Mouse (Mus musculus): Measurements from ENCODE around the gene Srpk2.
"Not testable (repeated sequence)": the region's sequence is repeated elsewhere in the genome, so short reads cannot be mapped to it uniquely, and the experiment has no call there.

Srpk2 gene

DNA sequence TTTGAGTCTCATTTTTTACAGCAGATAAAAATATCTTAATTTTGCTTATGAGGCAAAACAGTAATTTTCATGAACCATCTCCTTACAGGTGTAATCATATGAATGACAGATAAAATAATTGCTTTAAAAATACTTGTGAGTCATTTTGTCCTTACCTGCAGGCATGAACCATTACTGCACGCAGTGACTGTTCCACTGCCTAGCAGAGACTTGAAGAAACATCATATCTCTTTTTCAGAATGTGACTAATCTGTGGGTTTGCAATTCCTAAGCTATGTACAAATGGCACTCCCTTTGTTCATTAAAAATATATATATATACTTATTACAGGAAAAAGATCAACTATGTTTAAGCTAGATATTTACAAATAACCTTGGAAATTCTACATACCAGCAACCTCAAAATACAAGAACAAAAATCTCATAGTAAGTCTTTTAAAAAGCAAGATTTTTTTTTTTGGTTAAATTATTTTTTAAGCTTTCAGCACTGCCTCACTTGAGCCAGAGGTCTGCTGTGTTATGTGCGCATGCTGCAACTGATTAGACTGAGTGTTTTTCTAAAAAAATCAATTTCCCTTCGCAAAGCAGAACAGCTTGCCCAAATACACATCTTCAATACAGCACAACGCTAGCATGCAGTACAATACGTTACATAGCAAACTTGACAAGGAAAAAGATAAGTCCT lies 68.7 kb downstream of the Srpk2 start:
- DNase-seq (ENCODE audit: low spot score in 2 of 2), result no peak

DNA sequence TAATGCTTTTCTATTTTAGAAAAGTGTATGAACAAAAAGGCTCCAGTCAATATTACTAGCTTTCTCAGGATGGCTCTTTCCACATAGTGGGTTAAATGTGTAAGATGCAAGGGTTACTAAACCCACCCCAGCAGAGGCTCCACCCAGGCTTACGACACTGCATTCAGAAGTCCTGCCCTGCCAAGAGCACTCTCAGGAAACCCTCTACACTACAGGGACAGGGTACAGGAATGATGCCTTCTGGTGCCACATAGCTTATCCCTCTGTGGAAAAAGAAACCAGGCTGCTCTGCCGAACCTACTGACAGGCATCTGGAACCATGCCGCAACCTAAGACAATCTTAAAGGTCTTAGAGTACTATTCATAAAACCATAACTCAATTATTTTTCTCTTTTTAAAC lies 71.6 kb downstream of the Srpk2 start:
- DNase-seq (ENCODE audit: low spot score in 2 of 2), result no peak

- DNase-seq (ENCODE audit: low spot score in 2 of 2), result no peak
Observed at GRCm38 (mm10) chr5:23604036-23604705, 80.2 kb downstream of the Srpk2 start.

DNA sequence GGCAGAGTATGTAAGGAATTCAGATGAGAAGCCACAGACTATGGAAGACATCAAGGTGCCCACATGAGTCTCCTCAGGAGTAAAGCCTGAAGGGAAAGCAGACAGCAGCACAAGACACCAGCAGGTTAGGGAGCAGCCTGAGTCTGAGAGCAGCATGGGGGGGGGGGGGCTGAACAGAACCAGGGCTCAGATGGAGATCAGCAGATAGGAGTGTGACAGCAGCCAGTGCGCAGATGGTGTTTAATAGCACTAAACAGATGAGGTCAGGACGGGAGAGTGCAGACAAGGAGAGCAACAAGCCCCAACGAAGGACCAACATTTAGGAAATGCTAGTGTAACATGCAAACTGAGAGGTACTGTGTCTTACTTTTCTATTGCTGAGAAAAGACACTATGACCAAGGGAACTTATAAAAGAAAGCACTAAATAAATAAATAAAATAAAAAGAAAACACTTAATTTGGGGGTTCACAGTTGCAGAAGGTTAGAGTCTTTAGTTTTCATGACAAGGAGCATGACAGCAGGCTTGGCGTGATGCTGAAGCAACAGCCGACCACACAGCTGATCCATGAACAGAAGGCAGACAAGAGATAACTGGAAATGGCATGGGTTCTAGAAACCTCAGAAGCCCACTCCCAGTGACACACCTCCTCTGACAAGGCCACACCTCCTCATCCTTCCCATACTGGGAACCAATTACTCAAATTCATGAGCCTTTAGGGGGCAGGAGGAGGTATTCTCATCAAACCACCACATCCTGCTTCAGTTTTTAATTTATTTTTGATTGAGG lies 84.5 kb downstream of the Srpk2 start:
- DNase-seq (ENCODE audit: low spot score in 2 of 2), result no peak

- no peak for DNase-seq (ENCODE audit: low spot score in 2 of 2)
Observed at GRCm38 (mm10) chr5:23599171-23599570, 85.2 kb downstream of the Srpk2 start.

GRCm38 (mm10) chr5:23598491-23598890 lies 85.9 kb downstream of the Srpk2 start:
- DNase-seq (ENCODE audit: low spot score in 2 of 2), result peak in 1 of 2 experiments; percentile 28

DNA sequence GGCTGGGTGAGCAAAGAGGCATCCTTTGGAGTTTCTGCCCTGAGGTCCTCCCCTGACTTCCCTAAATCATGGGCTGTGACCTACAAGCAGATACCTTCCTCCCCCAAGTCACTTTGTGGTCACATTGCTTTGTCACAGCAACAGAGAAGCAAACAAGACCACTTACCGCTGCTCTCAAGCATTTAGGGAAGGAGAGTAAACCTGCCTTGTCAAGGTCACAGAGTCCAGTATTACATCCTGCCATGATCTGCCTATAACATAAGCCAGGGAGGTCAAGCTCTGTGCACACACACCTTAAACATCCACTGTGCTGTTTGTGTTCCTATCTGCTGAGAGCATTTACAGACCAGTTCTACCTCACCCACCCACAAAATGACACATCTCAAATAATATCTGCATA lies 86.4 kb downstream of the Srpk2 start:
- DNase-seq (ENCODE audit: low spot score in 2 of 2), result no peak

DNA sequence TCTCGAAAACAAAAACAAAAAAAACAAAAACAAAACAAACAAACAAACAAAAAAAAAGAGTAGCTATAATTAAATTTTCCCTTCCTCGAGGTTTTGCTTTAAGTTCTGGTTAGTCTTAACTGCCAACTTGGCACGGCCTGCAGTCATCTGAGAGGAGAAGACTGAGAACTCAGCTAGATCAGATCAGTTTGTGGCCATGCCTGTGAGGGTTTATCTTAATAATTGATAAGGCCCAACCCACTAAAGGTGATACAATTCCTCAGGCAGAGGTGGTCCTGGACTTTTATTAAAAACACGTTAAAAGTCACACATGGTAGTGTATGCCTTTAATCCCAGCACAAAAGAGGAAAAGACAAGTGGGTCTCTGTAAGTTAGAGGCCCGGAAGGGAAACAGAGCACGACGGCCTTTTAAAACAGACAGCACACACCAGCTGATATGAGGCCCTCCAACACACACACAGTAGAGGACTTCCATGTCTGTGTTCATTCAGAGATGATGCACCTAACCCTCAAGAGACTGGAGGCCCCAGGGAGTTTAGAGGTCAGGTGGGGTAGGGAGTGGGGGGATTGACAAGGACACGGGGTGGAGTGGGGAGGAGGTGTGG lies 87.1 kb downstream of the Srpk2 start:
- no peak for DNase-seq (ENCODE audit: low spot score in 2 of 2)

- DNase-seq (ENCODE audit: low spot score in 2 of 2), result no peak
Observed at GRCm38 (mm10) chr5:23596326-23596965, 88.0 kb downstream of the Srpk2 start.

- not testable (repeated sequence) for DNase-seq (ENCODE audit: low spot score in 2 of 2)
Observed at GRCm38 (mm10) chr5:23590298-23590697, 94.1 kb downstream of the Srpk2 start.

GRCm38 (mm10) chr5:23587614-23588013 lies 96.8 kb downstream of the Srpk2 start:
- no peak for DNase-seq (ENCODE audit: low spot score in 2 of 2)

- no peak for DNase-seq (ENCODE audit: low spot score in 2 of 2)
Observed at GRCm38 (mm10) chr5:23586531-23587453, 97.6 kb downstream of the Srpk2 start.

- DNase-seq (ENCODE audit: low spot score in 2 of 2), result no peak
Observed at GRCm38 (mm10) chr5:23581484-23582060, 102.8 kb downstream of the Srpk2 start.

DNA sequence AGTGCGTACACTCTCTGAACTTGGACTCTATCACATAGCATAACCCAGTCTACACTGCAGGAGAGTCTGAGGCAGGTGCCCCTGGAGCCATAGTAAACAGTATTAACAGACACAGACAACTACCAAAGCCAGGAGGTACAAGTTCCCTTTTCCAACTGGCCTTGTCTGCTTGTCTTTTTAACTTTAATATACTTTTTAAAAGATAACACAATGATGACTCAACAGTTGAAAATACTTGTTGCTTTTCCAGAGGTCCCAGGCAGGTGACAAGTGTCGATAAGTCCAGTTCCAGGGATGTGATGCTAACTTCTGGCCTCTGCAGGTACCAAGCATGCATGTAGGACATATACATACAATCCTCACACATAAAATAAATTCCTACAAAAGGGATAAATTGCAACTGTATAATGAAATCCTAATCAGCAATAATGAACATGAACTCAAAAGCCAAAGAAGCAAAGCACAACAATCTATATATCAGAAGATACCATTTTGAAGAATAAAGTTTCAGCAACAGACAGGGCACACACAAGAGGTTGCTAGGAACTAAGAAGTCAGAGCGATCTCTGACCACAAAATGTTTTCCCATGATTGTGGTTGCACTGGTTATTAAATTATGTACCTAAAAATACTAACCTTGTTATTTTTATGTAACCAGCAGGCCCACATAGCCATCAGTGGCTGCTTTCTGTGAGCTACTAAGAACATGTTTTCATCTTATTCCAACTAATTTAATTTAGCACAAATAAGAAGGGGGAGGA lies 105.1 kb downstream of the Srpk2 start:
- no peak for DNase-seq (ENCODE audit: low spot score in 2 of 2)

DNA sequence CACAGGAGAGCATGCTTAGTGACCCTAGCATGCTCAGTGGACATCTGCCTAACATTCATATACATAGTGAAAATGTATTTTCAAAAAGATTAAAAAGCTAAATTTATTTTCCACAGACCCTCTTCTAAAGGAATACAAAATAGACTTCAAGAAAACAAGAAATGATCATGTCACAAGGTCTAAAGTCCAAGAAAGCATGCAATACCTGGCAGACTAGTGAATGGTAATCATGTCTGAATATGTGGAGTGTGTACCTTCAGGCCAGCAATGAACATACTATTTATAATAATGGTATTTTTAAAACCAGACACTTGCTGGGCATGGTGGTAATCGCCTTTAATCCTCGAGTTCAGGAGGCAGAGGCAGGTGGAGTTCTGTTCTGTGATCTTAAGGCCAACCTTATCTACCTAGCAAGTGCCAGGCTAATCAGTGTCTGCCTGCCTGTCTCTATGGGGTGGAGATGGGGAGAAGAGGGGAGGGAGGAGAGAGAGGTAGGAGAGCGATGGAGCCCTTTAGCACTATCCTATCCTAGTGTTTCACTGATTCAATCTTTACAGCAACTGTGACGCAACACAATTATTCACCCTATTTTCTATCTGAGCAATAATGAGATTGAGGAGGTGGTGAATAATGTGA lies 106.0 kb downstream of the Srpk2 start:
- DNase-seq (ENCODE audit: low spot score in 2 of 2), result no peak

- DNase-seq (ENCODE audit: low spot score in 2 of 2), result no peak
Observed at GRCm38 (mm10) chr5:23577847-23578246, 106.6 kb downstream of the Srpk2 start.

GRCm38 (mm10) chr5:23576336-23577094 lies 107.9 kb downstream of the Srpk2 start:
- DNase-seq (ENCODE audit: low spot score in 2 of 2), result no peak

- no peak for DNase-seq (ENCODE audit: low spot score in 2 of 2)
Observed at GRCm38 (mm10) chr5:23573942-23574341, 110.5 kb downstream of the Srpk2 start.
